Mouse (Mus musculus): ENCODE data around the gene Crygb.

GRCm38 (mm10) chr1:65035513-65035912, 46.6 kb downstream of the Crygb start:
- TF ChIP-seq TAL1 (IDR thresholded peaks at IDR 0.05; ENCODE audit: low read length) (no peak), GATA1 (IDR thresholded peaks at IDR 0.05; ENCODE audit: low read length) (no peak)

Data from erythroblast, embryonic 14.5 days (primary cell).